Mouse (Mus musculus) heart, postnatal 4 days (tissue): ENCODE results near the gene Klhdc10. TPM values are rescaled to one million over a fixed set of nuclear protein-coding genes. Genes with fewer than 3 reads are reported as not detected.

Experiments
- DNase-seq: peaks from one replicate; pipeline ENCODE4 v3.0.0; 2021
- total RNA-seq, 2 experiments: library from RNA; stranded (reverse); gene quantifications; 2 replicates each; pipeline ENCODE4 v1.2.3; 2021

The Klhdc10 gene
- total RNA-seq, 2 experiments from 2014 or later, result 74.4 to 75.9 TPM

DNA sequence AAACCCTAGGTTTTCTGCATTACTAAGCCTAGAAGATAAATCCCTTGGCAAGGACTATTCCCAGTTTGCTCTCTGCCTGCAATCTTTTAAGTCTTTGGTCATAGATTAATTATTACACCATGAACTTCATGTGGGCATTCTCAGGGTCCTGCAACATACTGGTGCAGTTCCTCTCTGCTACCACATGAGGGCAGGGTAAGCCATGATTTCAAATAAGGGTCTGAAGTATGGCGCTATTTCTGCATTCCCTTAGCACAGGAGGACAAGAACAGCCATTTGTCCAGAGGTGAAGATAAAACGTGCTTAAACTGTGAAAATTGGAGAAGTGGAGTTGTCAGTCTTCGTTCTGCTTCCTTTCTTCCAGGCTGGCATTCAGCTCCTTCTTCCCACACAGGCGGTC, 1.8 kb downstream of the Klhdc10 start:
- DNase-seq, result peak; percentile 71

DNA sequence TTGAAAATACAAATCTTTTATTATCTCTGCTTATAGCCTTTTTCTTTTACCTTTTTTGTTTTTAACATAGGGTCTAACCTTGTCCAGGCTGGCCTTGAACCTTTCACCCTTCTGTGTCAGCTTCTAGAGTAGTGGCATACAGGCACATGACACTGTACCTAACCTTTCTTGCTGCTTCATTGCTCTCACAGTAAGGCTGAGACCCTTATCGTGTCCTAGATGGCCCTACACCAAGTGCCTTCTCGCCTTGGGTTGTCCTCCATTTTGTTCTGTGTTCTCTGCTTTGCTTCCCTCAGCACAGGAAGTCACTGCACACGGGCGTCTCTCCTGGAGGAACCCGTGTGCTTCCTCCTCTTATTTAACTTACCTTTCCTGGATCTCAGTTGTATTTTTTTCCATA, 3.0 kb downstream of the Klhdc10 start:
- DNase-seq, result no peak

- DNase-seq, result no peak
These were observed 6.6 kb downstream of the Klhdc10 start for GRCm38 (mm10) chr6:30408276-30408675.

- DNase-seq, result no peak
These were observed 7.9 kb downstream of the Klhdc10 start for GRCm38 (mm10) chr6:30409399-30410093.

DNA sequence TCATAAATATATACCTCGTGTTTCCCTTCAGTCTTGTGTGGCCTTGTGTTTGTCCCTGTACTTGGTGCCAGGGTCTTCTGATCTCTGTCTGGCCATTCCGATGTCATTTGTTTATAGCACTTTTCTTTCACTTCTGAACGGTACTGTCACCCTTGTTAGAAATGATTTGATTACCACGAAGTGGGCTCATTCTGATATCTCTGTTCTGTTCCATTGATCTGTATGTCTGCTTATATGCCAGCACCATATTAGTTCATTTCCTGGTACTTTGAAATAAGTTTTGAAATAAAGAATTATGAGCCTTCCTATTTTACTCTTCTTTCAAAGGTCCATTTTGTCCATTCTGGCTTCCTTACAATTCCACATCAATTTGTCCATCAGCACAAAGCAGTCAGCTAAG, 9.6 kb downstream of the Klhdc10 start:
- DNase-seq, result no peak

DNA sequence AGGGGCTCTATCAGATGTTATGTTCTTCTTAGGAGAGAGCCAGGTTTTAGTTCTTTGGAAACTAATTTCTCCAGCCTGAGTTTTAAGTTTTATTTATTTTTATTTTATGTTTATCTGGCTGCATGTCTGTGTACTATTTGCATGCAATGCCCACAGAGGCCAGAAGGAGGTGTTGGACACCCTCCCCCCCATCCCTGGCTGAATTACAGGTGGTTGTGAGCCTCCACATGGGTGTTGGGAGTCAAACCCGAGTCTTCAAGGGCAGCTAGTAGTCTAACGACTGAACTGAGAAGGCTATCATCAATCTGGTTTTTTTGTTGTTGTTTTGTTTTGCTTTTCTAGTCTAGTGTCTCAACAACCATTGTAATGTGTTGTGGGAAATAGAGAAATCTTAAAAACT, 14.5 kb downstream of the Klhdc10 start:
- no peak for DNase-seq

GRCm38 (mm10) chr6:30416801-30417200, 15.1 kb downstream of the Klhdc10 start:
- DNase-seq, result no peak

- DNase-seq, result no peak
These were observed 31.0 kb downstream of the Klhdc10 start for GRCm38 (mm10) chr6:30432461-30433192.

DNA sequence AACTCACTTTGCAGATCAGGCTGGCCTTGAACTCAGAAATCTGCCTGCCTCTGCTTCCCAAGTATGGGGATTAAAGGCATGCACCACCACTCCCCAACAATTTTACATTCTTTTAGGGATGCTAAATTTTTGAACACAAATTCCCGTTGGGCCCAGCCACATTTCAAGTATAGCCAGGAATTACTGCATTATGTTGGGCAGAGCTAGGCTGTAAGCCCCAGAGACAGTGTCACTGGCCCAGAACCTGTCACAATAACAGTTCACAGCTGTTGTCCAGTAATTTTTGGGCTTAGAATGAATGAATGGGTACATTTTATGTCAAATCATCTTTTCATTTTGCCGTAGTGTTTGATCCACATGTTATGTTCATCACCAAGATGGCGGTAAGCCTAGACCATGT, 34.8 kb downstream of the Klhdc10 start:
- peak; percentile 54 for DNase-seq

DNA sequence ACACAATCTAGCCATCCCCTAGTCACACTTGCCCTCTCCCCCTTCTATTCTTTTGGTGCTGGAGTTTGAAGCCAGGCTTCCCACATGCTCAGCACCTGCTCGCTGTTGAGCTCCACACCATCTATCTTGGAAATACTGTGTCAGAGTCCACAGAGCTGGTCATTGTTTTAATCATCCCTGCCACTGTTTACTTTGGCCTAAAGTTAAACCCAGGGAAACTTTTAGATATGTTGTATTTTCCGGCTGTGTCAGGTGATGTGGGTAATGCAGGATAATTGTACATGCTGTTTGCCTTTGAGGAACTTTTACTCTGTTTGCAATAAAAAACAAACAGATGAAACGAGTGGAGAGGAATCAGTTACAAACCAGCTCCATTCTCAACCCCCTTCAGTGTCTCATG, 35.4 kb downstream of the Klhdc10 start:
- DNase-seq, result no peak

DNA sequence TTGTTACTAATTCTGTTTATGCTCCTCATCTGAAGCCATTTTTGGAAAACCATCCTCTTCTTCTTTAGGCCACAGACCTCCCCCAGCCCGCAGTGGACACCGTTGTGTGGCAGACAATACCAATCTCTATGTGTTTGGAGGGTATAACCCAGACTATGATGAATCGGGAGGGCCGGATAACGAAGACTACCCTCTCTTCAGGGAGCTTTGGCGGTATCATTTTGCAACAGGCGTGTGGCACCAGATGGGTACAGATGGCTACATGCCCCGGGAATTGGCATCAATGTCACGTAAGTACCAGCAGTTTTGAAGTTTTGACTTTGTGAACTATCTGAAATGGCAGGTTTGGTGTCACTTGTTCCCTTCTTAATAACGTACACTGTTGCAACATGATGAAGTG, 37.9 kb downstream of the Klhdc10 start:
- no peak for DNase-seq

DNA sequence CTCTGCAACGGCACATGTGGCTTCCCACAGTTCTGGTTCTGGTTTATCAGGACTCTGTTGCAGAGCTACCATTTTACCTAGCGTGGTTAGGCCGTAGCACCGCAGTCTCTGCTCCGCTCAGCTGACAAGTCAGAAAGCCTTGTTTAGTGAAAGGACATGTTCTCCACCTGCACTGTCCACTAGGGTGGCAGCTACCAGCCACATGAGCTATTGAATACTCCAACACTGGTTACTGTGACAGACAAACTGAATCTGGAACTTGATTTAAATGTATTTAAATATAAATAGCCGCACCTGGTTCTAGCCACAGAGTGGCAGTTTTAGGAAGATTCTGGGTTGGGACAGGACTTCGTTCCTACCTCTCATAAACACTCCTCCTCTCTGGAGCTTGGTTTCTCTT, 55.3 kb downstream of the Klhdc10 start:
- DNase-seq, result no peak

DNA sequence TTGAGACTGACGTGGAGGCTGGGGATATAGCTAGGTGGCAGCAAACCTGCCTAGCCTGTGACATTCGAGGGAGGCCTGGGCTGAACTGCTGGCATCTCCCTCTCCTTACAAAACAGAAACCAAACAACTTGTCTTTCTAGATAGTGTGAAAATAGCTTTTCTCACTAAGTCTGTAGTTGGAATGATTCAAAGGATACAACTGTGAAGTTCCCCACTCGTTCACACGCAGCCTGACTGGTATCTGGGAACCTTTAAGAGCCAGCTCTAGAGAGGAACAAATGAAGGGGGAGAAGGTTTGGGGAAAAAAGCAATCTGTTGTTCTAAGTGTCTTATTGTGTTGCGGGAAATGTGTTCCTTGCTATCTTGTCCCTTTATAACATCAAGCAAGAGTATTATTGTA, 57.0 kb downstream of the Klhdc10 start:
- no peak for DNase-seq

GRCm38 (mm10) chr6:30459056-30459747, 57.5 kb downstream of the Klhdc10 start:
- peak; percentile 38 for DNase-seq

- peak; percentile 88 for DNase-seq
These were observed 58.4 kb downstream of the Klhdc10 start for GRCm38 (mm10) chr6:30459811-30460749.

- peak; percentile 61 for DNase-seq
These were observed 59.2 kb downstream of the Klhdc10 start for GRCm38 (mm10) chr6:30460750-30461446.

GRCm38 (mm10) chr6:30461755-30462344, 60.2 kb downstream of the Klhdc10 start:
- DNase-seq, result no peak

DNA sequence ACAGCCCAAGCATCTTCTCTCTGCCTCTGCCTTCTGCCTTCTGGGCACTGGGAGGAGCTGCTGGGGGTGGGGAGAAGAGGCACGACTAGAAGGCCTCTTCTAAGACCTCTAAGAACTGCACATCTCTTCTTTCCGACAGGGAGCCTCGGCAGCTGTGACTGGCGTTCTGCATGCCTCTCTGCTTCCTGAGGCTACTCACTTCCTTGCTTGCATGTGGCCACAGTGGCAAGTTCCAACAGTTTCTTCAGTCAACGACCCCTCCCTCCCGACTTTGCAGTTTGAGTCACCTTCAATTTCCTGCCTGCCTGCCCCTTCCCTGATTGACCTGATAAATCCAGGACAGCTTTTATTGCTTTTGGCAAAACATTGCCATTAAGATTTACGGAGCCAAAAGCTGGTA, 61.2 kb downstream of the Klhdc10 start:
- DNase-seq, result no peak

- DNase-seq, result no peak
These were observed 63.9 kb downstream of the Klhdc10 start for GRCm38 (mm10) chr6:30465586-30465985.

- DNase-seq, result no peak
These were observed 66.4 kb downstream of the Klhdc10 start for GRCm38 (mm10) chr6:30468058-30468457.

GRCm38 (mm10) chr6:30468684-30469083, 67.0 kb downstream of the Klhdc10 start:
- DNase-seq, result peak; percentile 63
